Comparison of ENCODE assay signal across 14 mouse cellular contexts in the genomic region with DNA sequence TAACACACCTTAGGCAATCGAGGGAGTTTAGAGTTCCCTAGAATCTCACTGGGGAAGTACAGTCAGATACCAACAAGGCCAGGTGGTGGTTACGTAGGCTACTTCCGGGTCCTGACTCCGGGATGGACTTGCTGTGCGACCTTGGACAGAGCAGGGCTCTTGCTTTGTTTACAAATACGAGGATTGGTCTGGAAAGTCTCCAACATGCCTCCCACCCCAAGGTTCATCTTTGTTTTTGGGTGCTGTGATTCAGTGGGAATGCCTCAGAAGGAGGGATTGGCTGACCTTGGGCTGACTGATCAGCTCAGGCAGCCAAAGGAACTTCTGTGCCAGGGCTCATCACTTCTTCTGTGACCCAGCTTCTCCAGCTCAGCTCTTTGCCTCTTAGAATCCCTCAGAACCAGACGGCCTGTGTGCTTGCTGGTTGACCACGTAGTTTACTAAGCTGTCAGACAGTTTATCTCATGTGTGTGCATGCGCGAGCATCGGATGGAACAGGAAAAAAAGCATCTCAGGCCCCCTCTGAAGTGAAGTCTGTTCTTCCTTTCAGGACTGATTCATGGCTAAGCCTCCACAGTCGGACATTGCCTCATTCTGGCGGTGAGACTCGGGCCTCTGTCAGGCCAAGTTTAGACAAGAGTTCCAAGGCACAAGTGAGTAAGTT. TPM values are rescaled to one million over a fixed set of nuclear protein-coding genes. Genes with fewer than 3 reads are reported as not detected.
DNase-seq lines count a peak whose midpoint lies in the region; ATAC-seq and TF ChIP-seq lines count a peak whose summit lies in the region.
"Had no signal": no experiment of that assay in that cellular context is flagged by ENCODE, and none has a peak within 500 bp of the region (broad histone marks: within the 10 kb centered on the region; RNA-seq: fewer than 3 reads in every experiment).

No protein-coding gene starts in this region.

- H3K36me3 ChIP-seq in liver, postnatal 0 days (replicated peaks; ENCODE audit: insufficient read depth, low read length), result no peaks in the 10 kb centered on the region
- H3K36me3 ChIP-seq in liver, embryonic 11.5 days (ENCODE audit: control insufficient read depth, insufficient read depth, low read length), result no peaks in the 10 kb centered on the region
- H3K36me3 ChIP-seq in intestine, embryonic 14.5 days (ENCODE audit: control insufficient read depth, insufficient read depth, low read length), result no peaks in the 10 kb centered on the region
- H3K36me3 ChIP-seq in stomach, embryonic 14.5 days (ENCODE audit: control insufficient read depth, insufficient read depth, low read length), result no peaks in the 10 kb centered on the region
- no peaks in the 10 kb centered on the region for H3K36me3 ChIP-seq in midbrain, embryonic 13.5 days
- H3K36me3 ChIP-seq: hindbrain, embryonic 15.5 days had no signal

- H3K9ac ChIP-seq in liver, postnatal 0 days (replicated peaks), result no peak overlapping the region
- no peak overlapping the region for H3K9ac ChIP-seq in liver, embryonic 11.5 days (ENCODE audit: low read depth, low read length)
- no peak overlapping the region for H3K9ac ChIP-seq in intestine, embryonic 14.5 days (ENCODE audit: low read length)
- no peak overlapping the region for H3K9ac ChIP-seq in stomach, embryonic 14.5 days (replicated peaks; ENCODE audit: low read depth, low read length)
- no peak overlapping the region for H3K9ac ChIP-seq in midbrain, embryonic 13.5 days (replicated peaks)
- H3K9ac ChIP-seq: hindbrain, embryonic 15.5 days had no signal

- H3K4me3 ChIP-seq in liver, postnatal 0 days (ENCODE audit: low read depth, low read length), result no peak overlapping the region
- no peak overlapping the region for H3K4me3 ChIP-seq in liver, embryonic 11.5 days (ENCODE audit: low read depth, low read length)
- H3K4me3 ChIP-seq in intestine, embryonic 14.5 days (ENCODE audit: low read depth, low read length), result no peak overlapping the region
- no peak overlapping the region for H3K4me3 ChIP-seq in stomach, embryonic 14.5 days (ENCODE audit: low read depth, low read length)
- no peak overlapping the region for H3K4me3 ChIP-seq in midbrain, embryonic 13.5 days (replicated peaks)
- H3K4me3 ChIP-seq: erythroblast, embryonic 14.5 days; hindbrain, embryonic 15.5 days; megakaryocyte, embryonic 14.5 days had no signal

- peaks cover 8% of the 10 kb centered on the region for H3K4me1 ChIP-seq in liver, postnatal 0 days (ENCODE audit: insufficient read depth)
- H3K4me1 ChIP-seq in liver, embryonic 11.5 days (replicated peaks; ENCODE audit: control insufficient read depth, insufficient read depth, low read length), result peaks cover 5% of the 10 kb centered on the region
- H3K4me1 ChIP-seq in intestine, embryonic 14.5 days (replicated peaks; ENCODE audit: control insufficient read depth, insufficient read depth, low read length), result peaks cover 27% of the 10 kb centered on the region
- peaks cover 32% of the 10 kb centered on the region for H3K4me1 ChIP-seq in stomach, embryonic 14.5 days (ENCODE audit: control insufficient read depth, insufficient read depth, low read length)
- H3K4me1 ChIP-seq in midbrain, embryonic 13.5 days (replicated peaks), result peaks cover 11% of the 10 kb centered on the region
- H3K4me1 ChIP-seq: hindbrain, embryonic 15.5 days; megakaryocyte, embryonic 14.5 days had no signal

- no peaks in the 10 kb centered on the region for H3K9me3 ChIP-seq in liver, postnatal 0 days (ENCODE audit: low read length)
- no peaks in the 10 kb centered on the region for H3K9me3 ChIP-seq in liver, embryonic 11.5 days (ENCODE audit: control insufficient read depth, low read length)
- H3K9me3 ChIP-seq in intestine, embryonic 14.5 days (ENCODE audit: control insufficient read depth, low read length), result no peaks in the 10 kb centered on the region
- no peaks in the 10 kb centered on the region for H3K9me3 ChIP-seq in stomach, embryonic 14.5 days (ENCODE audit: control insufficient read depth, low read depth, low read length)
- no peaks in the 10 kb centered on the region for H3K9me3 ChIP-seq in midbrain, embryonic 13.5 days
- H3K9me3 ChIP-seq: hindbrain, embryonic 15.5 days; megakaryocyte, embryonic 14.5 days had no signal

- no peak for TF ChIP-seq CTCF in liver, postnatal 0 days (IDR thresholded peaks at IDR 0.05; ENCODE audit: low read depth)

- peak; percentile 56 for DNase-seq in liver, postnatal 0 days
- DNase-seq in liver, embryonic 11.5 days (ENCODE audit: low spot score), result no peak
- DNase-seq in adrenal gland, postnatal 36 days, result peak; percentile 77 to 78
- peak; percentile 58 for DNase-seq in intestine, embryonic 14.5 days (ENCODE audit: low spot score)
- DNase-seq in embryo, embryonic 10 days (ENCODE audit: low spot score), result no peak
- no peak for DNase-seq in left cerebral cortex, postnatal 4 days
- DNase-seq: cerebellum, adult 9-10 months; layer of hippocampus, postnatal 36 days; thymus, adult 2 months had no signal

- peak; percentile 98 for ATAC-seq in liver, postnatal 0 days
- ATAC-seq in liver, embryonic 11.5 days (replicated peaks; ENCODE audit: low FRiP score), result no peak
- ATAC-seq in intestine, embryonic 14.5 days (replicated peaks; ENCODE audit: low FRiP score, low TSS enrichment, low read depth), result peak; percentile 57; the same call in 1 of the 2 replicates
- 0 out of 2 replicates have a peak, but pooled peaks have one; percentile 14 for ATAC-seq in stomach, embryonic 14.5 days (ENCODE audit: insufficient number of reproducible peaks, insufficient read depth, low FRiP score, low read depth)
- no peak for ATAC-seq in midbrain, embryonic 13.5 days

- WGBS in liver, postnatal 0 days (ENCODE audit: insufficient replicate concordance), result 56% methylated on average over 14 of the region's 14 CpGs
- WGBS in liver, embryonic 11.5 days, result 62% methylated on average over 14 of the region's 14 CpGs
- 36% methylated on average over 14 of the region's 14 CpGs for WGBS in intestine, embryonic 14.5 days
- 50% methylated on average over 14 of the region's 14 CpGs for WGBS in stomach, embryonic 14.5 days
- WGBS in midbrain, embryonic 13.5 days, result 83% methylated on average over 14 of the region's 14 CpGs

- no peak overlapping the region for H3K4me2 ChIP-seq in liver, postnatal 0 days (ENCODE audit: low read depth, low read length)
- H3K4me2 ChIP-seq in liver, embryonic 11.5 days, result no peak overlapping the region
- H3K4me2 ChIP-seq in intestine, embryonic 14.5 days (ENCODE audit: low read length), result no peak overlapping the region
- H3K4me2 ChIP-seq in stomach, embryonic 14.5 days (replicated peaks; ENCODE audit: low read depth, low read length), result no peak overlapping the region
- no peak overlapping the region for H3K4me2 ChIP-seq in midbrain, embryonic 13.5 days (replicated peaks)
- H3K4me2 ChIP-seq: hindbrain, embryonic 15.5 days had no signal

- peak overlapping the region; percentile 72 for H3K27ac ChIP-seq in liver, postnatal 0 days (ENCODE audit: low read depth)
- no peak overlapping the region for H3K27ac ChIP-seq in liver, embryonic 11.5 days (ENCODE audit: low read depth, low read length)
- peak overlapping the region; percentile 29; the same call in 1 of the 2 replicates for H3K27ac ChIP-seq in intestine, embryonic 14.5 days (ENCODE audit: low read depth)
- no peak overlapping the region; the same call in 1 of the 2 replicates for H3K27ac ChIP-seq in stomach, embryonic 14.5 days (ENCODE audit: low read length)
- H3K27ac ChIP-seq in midbrain, embryonic 13.5 days, result no peak overlapping the region
- H3K27ac ChIP-seq: hindbrain, embryonic 15.5 days had no signal

- intact Hi-C loops in left cerebral cortex, postnatal 4 days (cut with DNase I), result no loop called here

- no peaks in the 10 kb centered on the region for H3K27me3 ChIP-seq in liver, postnatal 0 days (ENCODE audit: insufficient read depth, low read length)
- H3K27me3 ChIP-seq in liver, embryonic 11.5 days (replicated peaks; ENCODE audit: control insufficient read depth, insufficient read depth, low read length), result no peaks in the 10 kb centered on the region
- no peaks in the 10 kb centered on the region for H3K27me3 ChIP-seq in intestine, embryonic 14.5 days (replicated peaks; ENCODE audit: control insufficient read depth, insufficient read depth, low read length)
- no peaks in the 10 kb centered on the region for H3K27me3 ChIP-seq in stomach, embryonic 14.5 days (ENCODE audit: control insufficient read depth, insufficient read depth, low read length)
- H3K27me3 ChIP-seq in midbrain, embryonic 13.5 days, result peaks cover 37% of the 10 kb centered on the region
- H3K27me3 ChIP-seq: hindbrain, embryonic 15.5 days had no signal

- TF ChIP-seq EP300 in liver, postnatal 0 days (IDR thresholded peaks at IDR 0.05; ENCODE audit: low read depth), result peak; percentile 78

RNA-seq across cellular contexts. Expression of a gene that starts 20.7 kb away (rescaled TPM):
- 24.9 and 26.8 TPM in 2 replicates for polyA plus RNA-seq in liver, postnatal 0 days (2015; fragmentation: Nextera tagmentation; extraction: Ambion mirVana)
- 27.6 and 28.2 TPM in 2 replicates for polyA plus RNA-seq in liver, embryonic 11.5 days (2014; fragmentation: Nextera tagmentation; extraction: Ambion mirVana)
- total RNA-seq in adrenal gland, postnatal 36 days (2021), result 10 to 100 TPM; 33.1 to 50.2 TPM
- polyA plus RNA-seq in intestine, embryonic 14.5 days (2014; fragmentation: Nextera tagmentation; extraction: Ambion mirVana), result 123 and 163 TPM in 2 replicates
- polyA plus RNA-seq in stomach, embryonic 14.5 days (2014; fragmentation: Nextera tagmentation; extraction: Ambion mirVana), result 123 and 134 TPM in 2 replicates
- 1 to 10 TPM; 4.1 to 4.2 TPM for total RNA-seq in left cerebral cortex, postnatal 4 days (2021)
- polyA plus RNA-seq in midbrain, embryonic 13.5 days (2015; fragmentation: Nextera tagmentation; extraction: Ambion mirVana), result 4.0 and 4.8 TPM in 2 replicates

RNA-seq across cellular contexts. Expression of a gene that starts 40.3 kb away (rescaled TPM):
- 79.5 and 93.6 TPM in 2 replicates for polyA plus RNA-seq in liver, postnatal 0 days (2015; fragmentation: Nextera tagmentation; extraction: Ambion mirVana)
- polyA plus RNA-seq in liver, embryonic 11.5 days (2014; fragmentation: Nextera tagmentation; extraction: Ambion mirVana), result 31.8 and 34.4 TPM in 2 replicates
- not detected for total RNA-seq in adrenal gland, postnatal 36 days (2021)
- 10.5 and 14.1 TPM in 2 replicates for polyA plus RNA-seq in intestine, embryonic 14.5 days (2014; fragmentation: Nextera tagmentation; extraction: Ambion mirVana)
- polyA plus RNA-seq in stomach, embryonic 14.5 days (2014; fragmentation: Nextera tagmentation; extraction: Ambion mirVana), result not detected in 2 replicates
- total RNA-seq in left cerebral cortex, postnatal 4 days (2021), result not detected
- polyA plus RNA-seq in midbrain, embryonic 13.5 days (2015; fragmentation: Nextera tagmentation; extraction: Ambion mirVana), result not detected in 2 replicates
- total RNA-seq: layer of hippocampus, postnatal 36 days had no signal
- polyA plus RNA-seq: thymus, adult 2 months had no signal

Comparison
In these comparisons a context has a peak if more than half of its experiments do, and no peak if none do; other contexts are left out.
1. ATAC-seq: peak in liver, postnatal 0 days (single experiment), intestine, embryonic 14.5 days (single experiment) and stomach, embryonic 14.5 days (single experiment); none in liver, embryonic 11.5 days (single experiment) and midbrain, embryonic 13.5 days (single experiment).
2. DNase-seq: peak in liver, postnatal 0 days (single experiment), adrenal gland, postnatal 36 days (2 of 2) and intestine, embryonic 14.5 days (single experiment); none in liver, embryonic 11.5 days (single experiment), embryo, embryonic 10 days (single experiment) and left cerebral cortex, postnatal 4 days (single experiment).
3. H3K27ac ChIP-seq: peak in liver, postnatal 0 days (single experiment) and intestine, embryonic 14.5 days (single experiment); none in liver, embryonic 11.5 days (single experiment), stomach, embryonic 14.5 days (single experiment) and midbrain, embryonic 13.5 days (single experiment).
4. RNA of a gene that starts 40.3 kb away (polyA plus RNA-seq): 79.5 to 93.6 TPM in liver, postnatal 0 days, 31.8 to 34.4 TPM in liver, embryonic 11.5 days and 10.5 to 14.1 TPM in intestine, embryonic 14.5 days; not detected in stomach, embryonic 14.5 days and not detected in midbrain, embryonic 13.5 days; every median in the first group is over 10 times any median in the second.